Mouse (Mus musculus): ENCODE results near the gene Rbms2.
A peak's percentile ranks its signal among the peaks of the same experiment; 100 is the strongest.
"Not testable (repeated sequence)": the region's sequence is repeated elsewhere in the genome, so short reads cannot be mapped to it uniquely, and the experiment has no call there.

The Rbms2 gene

DNA sequence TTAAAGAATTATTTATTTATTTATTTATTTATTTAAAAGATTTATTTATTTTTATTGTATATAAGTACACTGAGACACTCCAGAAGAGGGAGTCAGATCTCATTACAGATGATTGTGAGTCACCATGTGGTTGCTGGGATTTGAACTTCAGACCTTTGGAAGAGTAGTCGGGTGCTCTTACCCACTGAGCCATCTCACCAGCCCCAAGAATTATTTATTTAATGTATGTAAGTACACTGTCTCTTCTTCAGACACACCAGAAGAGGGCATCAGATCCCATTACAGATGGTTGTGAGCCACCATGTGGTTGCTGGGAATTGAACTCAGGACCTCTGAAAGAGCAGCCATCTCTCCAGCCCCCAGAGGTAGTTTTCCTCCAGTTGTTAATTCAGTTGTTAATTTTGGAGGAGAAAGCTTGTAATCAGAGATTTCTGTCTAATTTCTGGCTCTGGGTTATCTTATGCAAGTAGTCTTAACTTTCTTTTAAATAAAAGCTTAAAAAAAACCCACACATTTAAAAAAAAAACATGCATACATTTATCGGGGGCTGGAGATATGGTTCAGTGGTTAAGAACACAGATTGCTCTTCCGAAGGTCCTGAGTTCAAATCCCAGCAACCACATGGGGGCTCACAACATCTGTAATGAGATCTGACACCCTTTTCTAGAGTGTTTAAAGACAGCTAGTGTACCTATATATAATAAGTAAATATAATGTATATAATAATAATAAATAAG, 12.1 kb upstream of the Rbms2 start:
- not testable (repeated sequence) for DNase-seq

DNA sequence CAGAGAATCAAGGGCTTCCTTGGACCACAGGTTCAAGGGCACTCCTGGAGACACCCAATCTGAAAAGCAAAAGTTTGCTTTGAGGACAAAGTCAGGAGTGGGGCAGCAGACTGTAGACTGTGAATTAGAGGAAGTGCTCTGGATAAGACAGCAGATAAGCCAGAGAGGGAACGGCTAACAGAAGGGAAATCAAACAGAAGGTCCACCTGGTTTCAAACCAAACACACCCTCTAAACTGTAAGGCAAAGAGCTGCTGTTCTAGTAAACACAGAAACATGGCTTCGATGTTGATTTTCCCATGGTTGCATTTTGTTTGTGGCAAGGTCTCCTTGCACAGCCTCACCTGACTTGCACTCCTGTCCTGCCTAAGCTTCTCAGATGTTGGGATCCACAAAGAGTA, 11.4 kb upstream of the Rbms2 start:
- DNase-seq = no peak

DNA sequence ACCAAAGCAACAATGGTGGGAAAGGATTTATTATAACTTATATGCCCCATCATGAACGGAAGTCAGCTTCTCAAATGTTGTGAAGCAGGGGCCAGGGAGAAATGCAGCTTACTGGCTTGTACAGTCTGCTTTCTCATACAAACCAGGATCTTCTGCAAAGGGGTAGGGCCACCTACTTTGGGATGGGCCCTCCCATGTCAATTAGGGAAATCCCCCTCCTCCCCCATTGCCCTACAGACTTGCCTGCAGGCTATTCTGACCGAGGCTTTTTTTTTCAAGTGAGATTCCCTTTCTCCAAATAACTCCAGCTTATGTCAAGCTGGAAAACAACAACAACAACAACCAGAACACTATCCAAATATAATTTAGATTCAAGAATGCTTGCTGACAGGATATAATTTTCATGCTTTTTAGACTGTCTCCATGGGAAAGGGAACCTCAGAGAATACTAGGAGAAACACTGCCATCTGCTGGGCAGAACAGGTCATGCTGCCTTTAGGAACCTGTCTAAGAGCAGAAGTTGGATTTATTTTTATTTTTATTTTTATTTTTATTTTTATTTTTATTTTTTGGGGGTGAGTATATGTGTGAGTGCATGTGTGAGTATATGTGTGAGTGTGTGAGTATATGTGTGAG, 8.3 kb upstream of the Rbms2 start:
- DNase-seq = peak; percentile 85

DNA sequence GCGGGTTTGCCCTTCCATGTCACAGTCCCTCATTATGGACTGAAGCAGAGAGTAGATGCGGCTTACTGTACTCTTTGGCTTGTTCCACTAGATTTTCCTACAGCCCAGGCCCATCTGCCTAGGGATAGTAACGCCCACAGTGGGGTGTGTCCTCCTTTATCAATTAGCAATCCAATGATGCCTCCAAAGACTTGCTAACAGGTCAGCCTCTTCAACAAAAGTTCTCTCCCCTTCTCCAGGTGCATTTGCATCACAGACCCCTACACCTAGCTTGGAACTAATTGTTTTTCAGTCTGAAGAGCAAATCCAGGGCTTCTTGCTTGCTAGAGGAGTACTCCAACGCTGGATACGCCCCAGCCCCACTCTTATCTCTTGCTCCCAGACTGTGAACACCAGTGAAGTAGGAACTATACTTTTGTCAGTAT, 7.1 kb upstream of the Rbms2 start:
- no peak for DNase-seq

DNA sequence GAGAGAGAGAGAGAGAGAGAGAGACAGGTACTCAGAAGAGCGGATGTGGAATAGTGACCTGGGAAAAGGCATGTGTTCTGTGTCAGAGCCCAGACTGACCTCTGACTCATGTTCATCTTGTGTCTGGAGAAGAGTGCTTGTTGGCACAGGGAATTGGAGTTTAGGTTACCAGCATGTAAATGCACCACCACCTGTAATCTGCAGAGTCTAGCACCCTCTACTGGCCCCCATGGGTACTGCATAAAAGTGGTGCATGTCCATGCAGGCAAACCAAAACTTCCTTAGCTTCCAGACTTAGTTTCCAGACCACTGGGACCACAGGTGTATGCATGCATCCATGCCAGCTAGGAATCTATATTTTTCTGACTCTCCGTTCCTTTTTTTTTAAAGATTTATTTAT, 5.9 kb upstream of the Rbms2 start:
- peak; percentile 88 for DNase-seq

DNA sequence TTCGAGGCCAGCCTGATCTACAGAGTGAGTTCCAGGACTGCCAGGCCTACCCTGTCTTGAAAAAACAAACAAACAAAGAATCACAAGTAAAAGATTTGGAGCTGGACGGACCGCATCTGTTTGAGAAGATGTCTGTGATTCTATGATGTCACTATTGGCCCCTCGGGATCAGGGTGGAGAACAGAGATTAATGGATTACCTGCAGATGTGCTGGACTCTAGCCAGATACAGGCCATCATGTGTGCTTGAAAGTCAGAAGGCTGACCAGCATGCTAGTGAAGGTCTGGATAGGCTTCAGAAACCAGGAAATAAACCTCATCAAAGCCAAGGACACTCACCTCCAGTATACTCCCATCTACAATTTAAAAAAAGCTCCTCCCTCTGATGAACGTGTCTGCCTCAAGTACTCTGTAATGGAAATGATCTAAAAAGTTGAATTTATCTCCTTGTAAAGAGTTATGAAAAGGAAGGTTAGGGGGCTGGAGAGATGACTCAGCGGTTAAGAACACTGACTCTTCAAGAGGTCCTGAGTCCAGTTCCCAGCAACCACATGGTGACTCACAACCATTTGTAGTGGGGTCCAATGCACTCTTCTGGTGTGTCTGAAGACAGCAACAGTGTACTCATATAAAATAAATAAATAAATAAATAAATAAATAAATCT, 5.3 kb upstream of the Rbms2 start:
- no peak for DNase-seq

DNA sequence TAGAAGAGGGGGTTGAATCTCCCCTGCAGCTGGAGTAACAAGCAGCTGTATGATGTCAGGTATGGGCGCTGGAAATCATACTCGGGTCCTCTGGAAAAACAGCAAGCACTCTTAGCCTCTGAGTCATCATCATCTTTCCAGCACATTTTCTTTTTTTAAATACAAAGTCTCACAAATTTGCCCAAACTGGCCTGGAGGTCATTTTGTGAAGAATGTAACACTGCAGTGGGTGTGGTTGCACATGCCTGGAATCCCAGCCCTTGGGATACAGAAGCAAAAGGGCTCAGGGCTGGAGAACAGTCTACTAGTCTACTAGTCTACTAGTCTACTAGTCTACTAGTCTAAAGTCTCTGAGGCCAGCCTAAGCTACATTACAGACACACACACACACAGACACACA, 4.2 kb upstream of the Rbms2 start:
- DNase-seq = no peak

DNA sequence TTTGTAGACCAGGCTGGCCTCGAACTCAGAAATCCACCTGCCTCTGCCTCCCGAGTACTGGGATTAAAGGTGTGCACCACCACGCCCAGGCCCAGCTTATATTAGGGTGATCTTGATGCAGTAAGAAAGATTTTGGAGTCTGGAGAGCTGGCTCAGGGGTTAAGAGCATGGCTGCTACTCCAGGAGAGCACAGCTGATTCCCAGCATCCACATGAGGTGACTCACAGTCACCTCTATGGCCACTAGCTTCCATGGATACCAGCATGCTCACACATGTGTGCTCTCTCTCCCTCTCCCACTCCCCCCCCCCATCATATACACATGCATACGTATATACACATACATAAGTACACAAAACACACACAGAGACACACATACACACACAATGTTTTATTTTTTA, 2.8 kb downstream of the Rbms2 start:
- DNase-seq = no peak

DNA sequence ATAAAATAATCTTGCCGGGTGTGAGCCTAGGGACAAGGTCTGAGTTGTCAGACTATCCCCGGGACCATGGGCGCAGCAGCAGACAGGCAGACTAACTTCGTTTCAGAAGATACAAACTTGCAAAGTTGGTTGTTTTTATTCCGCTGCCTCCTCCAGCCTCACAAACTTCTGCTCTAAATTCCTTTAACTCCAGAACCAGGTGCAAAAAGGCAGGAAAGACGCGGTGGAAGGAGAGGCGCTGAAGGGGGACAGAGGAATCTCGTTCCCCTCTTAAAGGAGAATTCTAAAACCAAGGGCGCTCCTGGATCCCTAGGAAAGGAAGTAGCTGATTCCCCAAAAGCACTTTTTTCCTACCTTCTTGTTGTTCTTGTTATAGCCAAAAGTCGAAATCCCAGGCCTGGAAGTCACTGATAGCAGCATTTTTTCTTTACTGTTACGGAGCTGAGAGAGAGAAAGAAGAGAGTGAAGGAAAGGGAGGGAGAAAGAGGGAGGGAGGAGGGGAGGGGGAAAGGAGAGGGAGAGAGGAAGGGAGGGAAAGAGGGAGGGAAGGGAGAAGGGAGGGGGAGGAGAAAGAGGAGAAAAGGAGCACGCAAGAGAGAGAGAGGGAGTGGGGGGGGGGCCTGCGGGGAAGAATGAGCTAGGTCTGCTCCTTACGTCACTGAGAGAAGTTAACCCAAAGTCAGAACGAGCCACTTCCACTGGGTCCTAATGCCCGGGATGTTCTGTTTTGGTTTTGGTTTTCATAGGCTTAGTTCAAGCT, 3.9 kb downstream of the Rbms2 start:
- DNase-seq = peak; percentile 64

DNA sequence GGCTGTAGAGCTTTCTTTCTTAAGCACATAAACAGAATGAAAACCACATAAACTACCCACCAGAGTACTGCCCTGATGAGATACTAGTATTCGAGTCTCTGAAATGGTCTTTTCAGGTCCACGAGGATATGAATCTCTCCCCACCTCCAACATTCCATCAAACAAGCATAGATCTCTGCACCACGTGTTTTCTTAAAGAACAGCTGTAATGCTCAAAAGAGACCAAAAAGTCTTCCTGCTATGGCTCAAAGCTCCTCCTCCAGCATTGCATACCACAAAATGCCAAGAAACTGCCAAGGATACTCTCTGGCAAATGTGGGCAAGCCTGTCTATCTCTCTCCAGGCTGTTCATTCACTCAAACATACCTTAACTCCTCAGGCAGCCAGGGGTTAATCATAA, 4.8 kb downstream of the Rbms2 start:
- DNase-seq = no peak

DNA sequence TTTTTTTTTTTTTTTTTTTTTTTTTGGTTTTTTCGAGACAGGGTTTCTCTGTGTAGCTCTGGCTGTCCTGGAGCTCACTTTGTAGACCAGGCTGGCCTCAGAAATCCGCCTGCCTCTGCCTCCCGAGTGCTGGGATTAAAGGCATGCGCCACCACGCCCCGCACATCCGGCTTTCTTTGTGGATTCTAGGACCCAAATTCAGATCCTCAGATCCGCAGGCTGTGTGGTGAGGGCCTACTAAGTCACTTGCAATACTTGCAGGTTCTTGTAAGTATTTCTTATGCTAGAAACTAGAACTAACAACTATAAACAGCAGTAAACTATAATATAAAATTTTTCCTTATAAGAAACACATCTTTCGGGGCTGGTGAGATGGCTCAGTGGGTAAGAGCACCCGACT, 8.7 kb downstream of the Rbms2 start:
- not testable (repeated sequence) for DNase-seq

DNA sequence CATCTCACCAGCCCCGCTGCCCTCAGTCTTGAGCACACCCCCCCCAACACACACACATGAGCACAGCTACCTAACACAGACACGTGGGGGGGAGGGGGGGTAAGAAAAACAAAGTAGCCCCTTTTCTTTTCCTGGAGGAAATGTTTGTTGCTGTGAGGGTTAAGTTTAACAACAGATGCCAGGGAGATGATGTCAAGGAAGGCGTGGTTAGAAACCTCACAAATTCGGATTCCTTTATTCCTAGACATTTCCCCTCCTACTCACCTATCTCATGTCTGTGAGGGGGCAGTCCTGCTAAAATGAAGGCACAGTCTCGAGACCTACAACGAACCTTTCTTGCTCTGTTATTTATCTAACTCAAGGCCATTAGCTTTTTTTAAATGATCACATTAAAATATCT, 13.0 kb downstream of the Rbms2 start:
- no peak for DNase-seq

DNA sequence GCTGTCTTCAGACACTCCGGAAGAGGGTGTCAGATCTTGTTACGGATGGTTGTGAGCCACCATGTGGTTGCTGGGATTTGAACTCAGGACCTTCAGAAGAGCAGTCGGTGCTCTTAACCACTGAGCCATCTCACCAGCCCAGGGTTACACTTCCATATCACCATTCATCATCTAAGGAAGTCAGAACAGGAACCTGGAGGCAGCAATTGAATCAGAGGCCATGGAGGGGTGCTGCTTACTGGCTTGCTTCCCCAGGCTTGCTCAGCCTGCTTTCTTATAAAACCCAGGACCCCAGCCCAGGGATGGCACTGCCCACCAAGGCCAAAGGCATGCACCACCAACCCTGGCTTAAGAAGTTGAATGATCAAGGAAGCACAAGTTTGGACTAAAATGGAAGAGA, 14.4 kb downstream of the Rbms2 start:
- not testable (repeated sequence) for DNase-seq

DNA sequence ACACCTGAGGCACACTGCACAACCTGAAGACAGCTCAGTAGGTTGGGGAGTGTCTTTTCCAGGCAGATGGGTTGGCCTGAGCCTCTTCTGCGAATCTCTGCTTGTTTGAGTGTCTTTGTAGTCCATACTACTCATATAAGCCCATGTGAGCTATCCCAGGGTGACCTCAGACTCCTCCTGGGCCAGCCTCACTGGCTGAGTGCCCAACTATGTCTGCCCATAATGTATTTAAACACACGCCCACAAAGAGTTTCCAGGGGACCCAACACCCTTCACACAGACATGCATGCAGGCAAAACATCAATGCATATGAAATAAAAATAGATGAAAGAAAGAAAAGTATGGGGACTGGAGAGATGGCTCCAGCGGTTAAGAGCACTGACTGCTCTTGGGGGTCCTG, 26.1 kb downstream of the Rbms2 start:
- DNase-seq = no peak

DNA sequence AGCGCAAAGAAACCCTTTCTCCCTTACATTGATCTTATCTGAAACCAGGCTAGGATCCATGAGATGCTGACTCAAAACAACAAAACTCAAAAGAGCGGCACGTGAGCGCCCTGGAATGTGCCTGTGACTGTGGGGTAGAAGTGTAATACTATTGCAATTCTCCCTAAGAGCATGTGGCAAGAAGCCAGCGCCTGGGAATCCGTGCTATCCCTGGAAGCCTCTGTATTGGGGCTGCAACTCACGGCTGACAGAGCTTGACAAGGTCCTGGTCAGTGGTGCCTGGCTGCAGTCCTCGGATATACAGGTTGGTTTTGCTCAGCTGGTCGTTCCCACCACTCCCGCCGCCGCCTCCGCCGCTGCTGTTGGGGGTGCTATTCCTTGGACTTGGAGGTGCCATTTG, 29.2 kb downstream of the Rbms2 start:
- DNase-seq = no peak

DNA sequence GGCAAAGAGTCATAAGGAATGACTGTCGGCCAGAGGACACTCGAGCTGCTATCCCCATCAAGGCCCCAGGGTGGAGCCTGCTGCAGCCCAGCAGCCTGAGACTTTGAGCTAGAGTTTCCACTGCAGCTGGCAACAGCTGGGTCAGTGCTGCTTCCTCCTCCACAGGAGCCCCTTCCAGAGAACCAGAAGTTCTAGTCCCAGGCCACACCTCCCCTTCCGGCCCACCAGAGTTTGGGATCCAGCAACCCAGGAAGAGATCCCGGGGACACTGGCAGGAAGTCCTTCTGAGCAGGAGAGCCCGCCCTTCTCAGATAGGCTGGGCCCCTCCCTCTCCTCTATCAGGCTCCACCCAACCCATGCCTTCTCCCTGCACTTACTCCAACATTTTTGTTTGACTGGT, 30.5 kb downstream of the Rbms2 start:
- peak; percentile 54 for DNase-seq

DNA sequence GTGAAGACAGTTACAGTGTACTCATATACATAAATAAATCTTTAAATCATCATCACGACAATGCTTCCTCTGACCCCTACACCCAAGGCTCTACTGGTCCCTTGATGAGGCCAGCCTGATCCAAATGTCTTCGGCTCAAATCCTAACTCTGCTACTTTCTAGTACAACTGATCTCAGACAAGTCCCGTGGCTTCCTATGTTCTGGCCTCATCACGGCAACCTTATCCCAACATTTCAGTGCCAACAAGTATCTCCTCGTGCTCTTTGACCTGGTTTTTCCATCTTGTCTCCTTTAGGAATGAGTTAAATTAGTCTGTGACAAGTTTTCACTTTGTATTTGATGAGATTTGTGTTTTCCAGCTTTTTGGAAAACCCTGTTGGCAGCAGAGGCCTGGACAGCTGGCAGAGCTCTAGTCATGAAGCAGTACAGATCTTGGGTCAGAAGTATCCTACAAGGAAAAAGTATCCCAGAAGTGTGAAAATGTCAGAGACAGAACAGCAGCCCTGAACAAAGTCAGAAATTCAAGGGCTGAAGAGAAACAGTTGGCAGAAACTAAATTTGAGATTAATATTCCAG, 31.2 kb downstream of the Rbms2 start:
- no peak for DNase-seq

DNA sequence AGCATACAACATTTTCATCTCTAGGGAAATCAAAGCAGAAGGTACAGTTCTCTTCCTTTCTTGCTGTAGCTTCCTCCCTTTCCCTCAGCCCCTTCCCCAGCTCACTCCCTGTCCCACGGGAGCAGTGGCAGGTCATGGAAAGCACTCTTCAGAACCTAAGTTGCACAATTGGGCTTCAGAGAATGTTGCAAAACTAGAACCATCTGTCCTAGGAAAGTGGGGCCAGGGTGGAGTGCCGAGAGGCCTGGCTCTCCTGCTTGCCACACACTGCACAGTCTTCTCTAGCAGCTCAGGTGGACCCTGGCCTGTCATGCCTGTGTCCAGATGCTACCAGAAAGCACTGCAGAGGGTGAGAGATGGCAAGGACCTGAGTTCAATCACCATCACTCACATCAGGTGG, 35.1 kb downstream of the Rbms2 start:
- no peak for DNase-seq

DNA sequence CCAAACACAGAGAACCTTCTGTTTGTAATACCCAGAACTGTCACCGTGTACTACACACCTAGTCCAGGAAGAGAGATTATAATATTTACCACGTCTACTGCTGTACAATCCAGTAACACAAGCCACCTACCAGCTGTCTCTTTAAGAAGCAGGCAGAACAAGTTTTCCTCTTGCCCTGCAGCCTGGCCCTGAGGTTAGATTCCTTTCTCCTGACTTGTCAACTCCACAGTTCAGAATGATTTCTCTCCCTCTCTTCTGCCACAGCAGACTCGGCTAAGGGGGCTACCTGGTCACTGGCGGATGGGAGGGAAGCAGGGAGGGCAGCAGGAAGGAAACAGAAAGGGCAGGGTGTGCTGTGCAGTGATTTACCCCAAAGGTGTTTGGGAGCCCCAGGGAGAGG, 36.4 kb downstream of the Rbms2 start:
- DNase-seq = no peak

DNA sequence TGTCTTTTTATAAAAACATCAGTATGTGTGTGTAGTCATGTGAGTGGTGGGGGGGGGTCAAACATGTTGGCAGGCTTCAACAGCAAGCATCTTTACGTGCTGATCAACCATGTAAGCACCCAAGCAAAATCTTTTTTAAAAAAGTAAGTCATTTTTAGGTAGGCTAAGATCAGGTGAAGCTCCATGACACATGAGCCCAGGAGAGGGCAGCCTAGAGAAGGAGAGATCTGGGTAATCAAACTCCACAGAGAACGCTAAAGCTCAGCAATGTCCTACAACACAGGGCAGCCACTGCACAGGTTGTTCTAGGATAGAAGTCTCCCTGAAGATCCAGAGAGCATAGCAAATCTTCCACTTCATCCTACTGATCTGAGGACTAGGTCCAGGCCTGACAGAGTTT, 37.9 kb downstream of the Rbms2 start:
- DNase-seq = peak; percentile 44

DNA sequence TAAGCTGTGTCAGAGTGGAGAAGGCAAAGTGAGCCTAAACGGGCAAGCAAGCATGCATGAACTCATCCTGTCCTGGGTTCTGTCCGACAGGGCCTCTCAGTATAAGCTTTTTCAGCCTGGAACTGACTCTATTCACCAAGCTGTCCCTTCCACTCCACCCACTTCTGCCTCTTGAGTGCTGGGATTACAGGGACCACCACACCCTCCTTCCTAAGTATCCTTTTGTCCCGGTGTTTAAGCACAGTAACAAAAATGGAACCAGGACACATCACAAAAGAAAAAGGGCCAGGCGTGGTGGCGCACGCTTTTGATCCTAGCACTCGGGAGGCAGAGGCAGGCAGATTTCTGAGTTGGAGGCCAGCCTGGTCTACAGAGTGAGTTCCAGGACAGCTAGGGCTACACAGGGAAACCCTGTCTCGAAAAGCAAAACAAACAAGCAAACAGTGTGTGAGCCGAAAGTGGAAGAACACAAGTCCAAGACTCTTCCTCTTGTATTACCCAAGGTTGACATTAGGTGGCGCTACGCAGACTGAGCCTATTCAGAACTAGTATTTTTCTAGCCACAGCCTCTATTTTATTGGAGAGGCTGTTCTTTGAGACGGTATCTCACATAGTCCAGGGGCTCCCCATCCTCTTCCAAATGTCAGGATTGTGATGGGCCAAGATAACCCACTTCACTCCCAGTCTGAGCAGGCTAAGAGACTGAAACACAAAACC, 39.7 kb downstream of the Rbms2 start:
- peak; percentile 65 for DNase-seq

DNA sequence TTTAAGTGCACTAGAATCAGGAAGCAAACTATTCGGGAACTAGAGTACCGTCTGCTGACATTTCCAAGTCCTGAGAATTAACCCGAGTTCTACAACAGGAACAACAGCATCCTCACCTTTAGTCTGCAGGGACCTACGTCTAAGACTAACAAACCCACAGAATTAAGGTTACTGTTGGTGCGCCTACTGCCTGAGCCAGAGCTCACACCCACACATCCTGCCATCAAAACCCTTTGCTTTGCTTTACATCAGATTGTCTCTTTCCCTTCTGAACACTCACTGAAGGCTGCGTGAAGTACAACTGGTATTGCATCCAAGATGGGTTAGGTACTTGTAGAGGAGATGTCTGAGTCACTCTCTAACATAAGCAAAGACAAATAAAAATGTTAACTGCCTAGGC, 44.7 kb downstream of the Rbms2 start:
- DNase-seq = peak; percentile 24

Measured in thymus, postnatal 4 days (tissue).